Mouse (Mus musculus) B cell, adult 2 months (primary cell): ENCODE results near the gene Tppp3.

Source experiments
- DNase-seq, 2 experiments: peaks; one replicate each; pipeline ENCODE4 v3.0.0; 2022

Tppp3 gene

DNA sequence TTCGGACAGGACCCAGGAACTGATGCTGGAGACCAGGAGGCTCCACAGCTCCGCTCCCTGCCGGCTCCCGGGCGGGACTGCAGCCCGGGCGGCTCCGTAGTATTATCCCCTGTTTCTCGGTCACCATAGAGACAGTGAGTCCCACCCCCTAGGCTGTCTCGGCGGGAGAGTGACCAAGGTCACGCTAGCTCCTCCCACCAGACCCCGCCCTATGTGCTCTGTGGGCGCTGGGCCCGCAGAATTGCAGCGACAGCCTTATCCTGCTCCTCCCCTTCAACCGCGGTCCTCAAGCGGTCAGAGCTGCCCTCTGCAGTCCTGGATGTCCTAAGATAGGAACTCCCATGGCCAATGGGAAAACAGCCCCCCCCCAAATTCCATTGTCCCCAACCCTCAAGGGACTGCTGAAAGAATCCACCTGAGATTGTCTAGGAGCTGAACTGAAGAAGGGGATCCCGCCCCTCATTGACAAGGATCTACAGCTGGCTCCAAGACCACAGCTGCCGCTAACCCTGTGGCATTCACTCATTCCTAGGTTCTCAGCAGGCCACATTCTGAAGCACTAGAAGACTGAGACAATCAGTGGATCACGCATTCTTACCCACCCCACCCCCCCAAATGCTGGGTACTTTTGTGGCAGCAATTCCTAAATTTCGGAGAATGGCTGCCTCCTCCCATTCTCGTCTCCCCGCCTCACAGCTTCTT is at the start of gene Tppp3:
Gene Tppp3 (minus strand): TSS at position 213 of the 702 bp plus-strand sequence.
- DNase-seq: peak; percentile 22 to 23

DNA sequence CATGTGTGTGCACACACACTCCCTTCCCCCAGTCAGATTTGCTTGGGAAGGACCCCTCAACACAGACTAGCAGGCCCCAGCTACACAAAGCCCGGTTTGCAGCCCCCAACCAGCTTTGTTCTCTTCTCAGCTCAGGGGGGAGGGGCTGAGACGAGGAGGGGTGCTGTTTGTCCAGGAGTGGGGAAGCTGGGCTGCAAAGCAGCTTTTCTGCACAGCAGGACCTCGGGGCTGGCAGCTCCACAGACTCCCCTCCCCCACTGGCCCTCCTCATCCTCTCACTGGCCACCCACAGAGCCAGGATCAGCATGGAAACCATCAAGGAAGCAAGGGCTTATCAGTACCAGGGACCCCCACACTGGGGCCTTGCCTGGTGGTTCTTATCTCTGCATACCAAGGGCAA is 49.7 kb upstream of the Tppp3 start:
- no peak for DNase-seq

DNA sequence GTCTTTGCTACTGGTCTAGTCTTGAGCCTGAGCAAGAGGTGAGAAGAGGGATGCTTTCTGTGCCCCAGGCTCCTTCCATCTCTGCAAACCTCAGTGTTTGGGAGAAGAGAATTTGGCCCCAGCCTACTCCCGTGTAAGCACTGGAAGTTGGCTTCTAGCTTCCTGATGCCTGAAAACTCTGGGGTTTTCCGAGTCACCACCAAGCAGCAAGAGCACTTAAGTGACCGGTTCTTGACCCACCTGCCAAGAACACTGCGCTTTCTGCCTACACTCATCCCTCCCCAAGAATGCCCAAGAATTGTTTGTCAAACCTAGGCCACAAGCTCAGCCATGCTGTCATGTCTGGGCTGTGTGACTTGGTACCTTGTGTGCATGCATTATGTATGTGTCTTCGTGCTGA is 49.2 kb upstream of the Tppp3 start:
- DNase-seq: no peak

DNA sequence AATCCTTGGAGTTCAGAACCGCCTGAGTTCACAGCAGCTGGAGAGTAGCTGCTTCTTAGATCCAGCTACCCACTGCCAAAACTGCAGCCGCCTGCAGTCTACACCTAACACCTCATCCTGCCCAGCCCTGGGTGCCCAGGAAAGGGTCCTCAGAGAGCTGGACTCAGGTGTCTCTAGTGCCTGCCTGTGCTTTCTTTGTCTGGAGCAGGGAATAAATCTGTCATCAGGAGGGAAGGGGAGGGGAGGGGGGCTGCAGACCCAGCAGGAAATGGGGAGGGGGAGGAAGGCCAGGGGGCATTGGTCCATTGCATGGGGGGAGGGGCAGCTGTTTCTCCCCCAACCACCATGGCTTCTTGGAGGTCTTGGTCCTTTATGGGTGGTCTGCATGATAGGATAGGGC is 48.3 kb upstream of the Tppp3 start:
- DNase-seq: no peak

DNA sequence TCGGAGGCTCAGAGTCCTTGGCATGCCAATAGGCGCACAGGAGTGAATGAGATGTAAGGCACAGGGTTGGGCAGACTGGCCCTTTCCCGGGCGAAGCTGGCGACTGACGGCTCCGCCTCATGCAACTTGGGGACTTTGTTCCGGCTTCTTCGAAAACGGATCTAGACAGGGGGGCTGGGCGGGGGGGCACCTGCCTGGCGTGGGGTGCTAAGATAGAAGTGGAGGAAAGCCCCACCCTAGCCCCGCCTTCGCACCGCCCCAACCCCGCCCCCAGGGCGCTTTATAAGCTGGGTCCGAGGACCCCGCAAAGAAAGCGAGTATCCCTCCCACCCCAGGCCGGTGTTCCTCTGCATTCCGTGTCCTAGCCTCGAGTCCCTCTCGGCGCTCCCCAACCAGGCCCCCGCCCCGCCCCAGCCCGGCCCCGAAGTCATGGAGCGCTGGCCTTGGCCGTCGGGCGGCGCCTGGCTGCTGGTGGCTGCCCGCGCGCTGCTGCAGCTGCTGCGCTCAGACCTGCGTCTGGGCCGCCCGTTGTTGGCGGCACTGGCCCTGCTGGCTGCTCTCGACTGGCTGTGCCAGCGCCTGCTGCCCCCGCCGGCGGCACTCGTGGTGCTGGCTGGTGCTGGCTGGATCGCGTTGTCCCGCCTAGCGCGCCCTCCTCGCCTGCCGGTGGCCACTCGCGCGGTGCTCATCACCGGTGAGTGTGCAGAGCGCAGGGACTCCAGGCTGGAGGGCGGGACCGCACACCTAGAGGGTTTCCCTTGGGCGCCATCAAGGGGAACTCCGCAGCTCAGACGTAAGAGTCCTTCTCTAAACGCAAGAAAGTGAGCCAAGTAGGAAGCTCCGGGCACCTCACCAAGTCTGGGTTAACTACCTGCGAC is 47.3 kb upstream of the Tppp3 start, which contains the start of gene Hsd11b2:
Gene Hsd11b2 (plus strand): TSS at position 320 of the 878 bp plus-strand sequence.
- DNase-seq: peak; percentile 79 to 81

- peak in 1 of 2 experiments; percentile 12 for DNase-seq
Observed at GRCm38 (mm10) chr8:105517346-105517745, 46.0 kb upstream of the Tppp3 start.

- peak; percentile 81 to 83 for DNase-seq
Observed at GRCm38 (mm10) chr8:105516018-105516645, 44.8 kb upstream of the Tppp3 start.

DNA sequence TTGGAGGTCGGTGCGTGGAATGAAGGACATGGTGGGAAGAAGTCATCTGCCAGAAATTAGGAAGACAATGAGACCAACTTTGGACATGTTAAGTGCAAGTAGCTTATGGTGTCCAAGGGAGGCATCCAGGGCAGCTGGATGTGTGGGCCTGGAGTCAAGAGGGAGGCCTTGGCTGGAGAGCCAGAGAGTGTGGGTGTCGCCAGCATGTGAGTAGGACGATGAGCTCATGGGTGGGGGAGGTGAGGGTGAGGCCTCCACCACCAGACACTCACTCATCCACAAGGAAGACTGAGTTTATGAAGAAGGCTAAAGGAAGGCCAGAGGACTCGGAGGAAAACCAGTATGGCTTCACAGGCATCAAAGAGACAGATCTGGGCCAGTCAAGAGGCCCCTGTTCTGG is 43.3 kb upstream of the Tppp3 start:
- no peak for DNase-seq

- DNase-seq: no peak
Observed at GRCm38 (mm10) chr8:105514194-105514593, 42.9 kb upstream of the Tppp3 start.

DNA sequence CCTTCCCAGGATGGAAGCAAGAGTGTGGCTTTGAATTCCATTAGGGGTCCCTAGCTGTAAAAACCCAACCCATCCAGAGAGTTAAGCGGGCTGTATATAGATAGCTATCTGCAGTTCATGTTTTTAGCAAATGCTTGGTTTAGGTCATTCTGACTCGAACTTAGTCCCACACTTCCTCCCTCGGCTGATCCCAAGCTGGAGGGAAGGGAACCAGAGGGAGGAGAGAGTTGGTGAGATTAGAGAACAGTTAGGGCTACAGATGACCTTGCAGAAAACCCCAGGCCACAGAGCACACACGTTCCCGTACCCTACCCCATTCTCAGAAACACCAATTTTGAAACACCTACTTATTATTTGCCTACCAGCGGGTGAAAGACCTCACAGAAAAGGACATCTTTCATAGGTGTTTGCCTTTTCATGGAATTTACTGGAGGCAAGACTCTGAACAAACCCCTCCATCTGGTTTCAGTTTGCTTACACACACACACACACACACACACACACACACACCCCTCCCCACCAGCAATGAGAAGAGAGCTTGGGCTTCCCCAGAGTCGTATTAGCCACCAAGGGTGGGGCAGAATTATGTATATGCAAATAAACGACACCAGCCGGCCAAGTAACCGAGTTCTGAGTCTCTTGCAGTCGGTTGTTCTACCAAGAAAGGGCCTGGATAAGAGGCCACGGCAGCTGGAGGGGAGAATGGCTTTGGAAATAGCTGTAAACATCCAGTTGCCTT is 38.8 kb upstream of the Tppp3 start:
- no peak for DNase-seq

GRCm38 (mm10) chr8:105508758-105509157 is 37.4 kb upstream of the Tppp3 start:
- no peak for DNase-seq

DNA sequence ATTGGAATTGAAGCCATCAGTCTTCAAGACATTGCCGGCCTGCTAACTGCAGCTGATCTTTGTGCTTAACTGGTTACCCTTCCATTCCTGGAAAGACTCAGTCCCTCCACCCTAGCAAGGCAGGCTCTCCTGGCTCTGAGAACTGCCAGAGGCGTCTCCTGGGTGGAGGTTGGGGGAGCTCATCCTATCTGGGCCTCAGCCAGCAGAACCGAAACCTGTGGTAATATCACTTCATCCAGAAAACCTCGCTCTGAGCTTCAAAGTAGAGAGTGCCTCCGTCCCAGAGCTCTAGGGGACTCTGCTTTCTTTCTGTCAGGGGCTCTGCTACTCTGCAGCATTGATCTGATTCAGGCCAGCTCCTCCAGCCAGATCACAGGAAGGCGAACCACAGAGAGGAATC is 35.7 kb upstream of the Tppp3 start:
- DNase-seq: no peak

- no peak for DNase-seq
Observed at GRCm38 (mm10) chr8:105504617-105505016, 33.3 kb upstream of the Tppp3 start.

GRCm38 (mm10) chr8:105499787-105500186 is 28.5 kb upstream of the Tppp3 start:
- no peak for DNase-seq

GRCm38 (mm10) chr8:105496439-105497180 is 25.3 kb upstream of the Tppp3 start, which contains the start of gene Zdhhc1:
Gene Zdhhc1 (minus strand): TSS chr8:105496902.
- DNase-seq: peak; percentile 90 to 91

DNA sequence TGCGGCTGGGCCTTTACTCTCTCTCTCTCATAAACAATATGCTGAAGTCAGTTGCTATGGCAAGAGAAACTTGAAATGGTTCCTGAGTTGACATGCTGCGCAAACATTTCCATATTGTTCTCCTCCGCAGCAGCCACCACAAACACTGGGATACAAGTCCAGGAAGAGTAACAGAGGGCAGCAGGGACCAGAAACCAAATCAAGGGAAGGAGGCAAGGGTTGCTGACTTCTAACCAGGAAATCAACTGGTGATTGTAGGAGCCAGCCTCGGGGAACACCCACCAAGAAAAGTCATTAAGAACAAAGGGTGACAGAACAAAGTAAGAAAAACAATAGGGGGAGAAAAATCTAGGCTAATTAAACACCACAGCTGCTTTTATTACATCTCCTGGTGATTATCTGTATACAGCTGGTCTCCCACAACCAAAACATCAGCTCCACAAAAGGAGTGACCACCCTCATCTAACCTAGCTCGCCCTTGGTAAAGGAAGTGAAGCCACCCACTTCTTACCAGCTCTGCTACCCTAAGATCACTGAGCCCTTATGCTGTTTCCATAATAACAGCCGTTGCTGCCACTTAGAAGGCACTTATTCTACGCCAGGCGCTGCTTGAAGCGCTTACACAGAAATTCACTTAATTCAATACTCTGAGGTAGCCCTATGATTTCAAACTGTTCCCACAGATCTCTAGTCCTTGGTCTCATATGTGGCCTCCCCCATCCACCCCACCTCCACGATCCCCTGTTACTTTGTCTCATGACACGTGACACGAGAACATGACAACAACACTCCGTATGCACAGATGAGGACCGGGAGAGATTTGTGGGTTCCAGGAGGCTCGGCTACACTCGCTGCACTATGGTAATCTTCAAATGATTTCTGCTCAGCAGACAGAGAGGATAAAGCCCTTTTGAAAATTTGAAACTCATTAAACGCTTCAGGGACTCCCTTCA is 24.3 kb upstream of the Tppp3 start:
- no peak for DNase-seq

DNA sequence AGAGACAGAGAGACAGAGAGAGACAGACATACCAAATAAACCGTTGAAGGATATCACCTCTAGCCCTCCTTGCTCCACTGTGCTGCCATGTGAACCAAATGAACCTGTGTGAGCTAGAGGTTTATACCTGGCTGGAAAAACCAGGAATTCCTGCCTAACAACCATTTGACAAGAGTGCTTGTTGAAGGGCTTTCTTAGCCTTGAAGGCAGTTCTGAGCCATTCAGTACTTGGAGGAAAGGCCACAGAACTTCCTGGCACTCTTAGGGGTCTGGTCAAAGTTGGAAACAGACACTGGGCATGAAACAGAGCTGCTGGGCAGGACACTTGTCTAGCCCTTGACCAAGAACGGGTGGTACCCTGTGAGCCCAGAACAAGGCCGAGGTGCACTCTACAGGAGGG is 23.2 kb upstream of the Tppp3 start:
- no peak for DNase-seq

DNA sequence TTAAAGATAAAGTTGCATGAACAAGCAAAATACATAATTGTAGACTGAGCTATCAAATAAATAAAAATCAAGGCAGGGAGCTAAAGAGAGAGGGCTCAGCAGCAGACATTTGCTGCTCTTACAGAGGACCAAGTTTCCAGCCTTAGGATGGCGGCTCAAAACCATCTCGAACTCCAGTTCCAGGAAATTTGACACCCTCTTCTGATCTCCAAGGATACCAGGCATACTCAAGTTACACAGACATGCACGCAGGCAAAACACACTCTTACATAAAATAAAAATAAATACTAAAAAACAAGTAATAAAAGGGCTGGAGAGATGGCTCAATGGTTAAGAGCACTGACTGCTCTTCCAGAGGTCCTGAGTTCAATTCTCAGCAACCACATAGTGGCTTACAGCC is 22.2 kb upstream of the Tppp3 start:
- no peak for DNase-seq

DNA sequence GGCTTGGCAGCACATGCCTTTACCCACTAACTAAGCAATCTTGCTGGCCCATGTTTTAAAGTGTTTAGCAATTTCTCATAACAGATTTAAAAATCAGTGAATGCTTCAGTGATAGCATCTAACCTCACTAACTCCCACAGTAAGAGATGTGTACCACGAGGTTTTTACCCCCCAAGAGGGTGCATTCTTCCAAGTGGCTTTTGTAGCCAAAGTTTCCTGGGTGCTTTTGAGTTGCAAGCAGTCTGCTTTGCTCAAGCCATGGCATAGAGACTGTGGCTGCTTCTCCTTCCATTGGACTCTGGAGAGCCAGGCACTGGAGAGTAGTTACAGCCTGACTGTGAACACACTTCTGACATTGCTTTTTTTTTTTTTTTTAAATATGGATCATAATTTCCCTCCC is 18.0 kb upstream of the Tppp3 start:
- no peak for DNase-seq

- DNase-seq: no peak
Observed at GRCm38 (mm10) chr8:105488082-105488481, 16.8 kb upstream of the Tppp3 start.

DNA sequence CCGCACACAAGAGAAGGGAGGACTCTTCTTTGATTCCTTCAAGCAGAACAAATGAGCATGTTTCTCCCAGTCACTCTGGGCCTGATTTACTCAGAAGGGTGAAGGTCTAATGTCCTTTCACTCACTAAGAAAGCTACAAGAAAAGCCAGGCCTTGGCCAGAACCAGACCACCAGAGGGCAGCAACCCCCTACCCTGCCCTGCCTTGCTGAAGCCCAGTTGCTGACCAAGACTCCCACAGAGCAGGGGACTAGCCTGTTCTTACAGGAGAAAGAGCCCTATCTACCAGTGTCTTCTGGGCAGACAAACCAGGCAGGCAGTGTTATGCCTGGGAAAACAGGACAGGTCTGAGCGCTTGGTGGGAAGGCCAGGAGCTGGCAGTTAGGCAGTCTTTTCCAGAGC is 13.1 kb upstream of the Tppp3 start:
- DNase-seq: peak; percentile 40
